Mouse (Mus musculus) lung, postnatal 10 days (tissue): Measurements from ENCODE around the gene Lrp1.

Experiments
- DNase-seq: peaks from one replicate; pipeline ENCODE4 v3.0.0; 2021

Lrp1 gene

GRCm38 (mm10) chr10:127519041-127519701, 101.8 kb downstream of the Lrp1 start:
- no peak for DNase-seq

GRCm38 (mm10) chr10:127517941-127518340, 103.0 kb downstream of the Lrp1 start:
- DNase-seq, result no peak

DNA sequence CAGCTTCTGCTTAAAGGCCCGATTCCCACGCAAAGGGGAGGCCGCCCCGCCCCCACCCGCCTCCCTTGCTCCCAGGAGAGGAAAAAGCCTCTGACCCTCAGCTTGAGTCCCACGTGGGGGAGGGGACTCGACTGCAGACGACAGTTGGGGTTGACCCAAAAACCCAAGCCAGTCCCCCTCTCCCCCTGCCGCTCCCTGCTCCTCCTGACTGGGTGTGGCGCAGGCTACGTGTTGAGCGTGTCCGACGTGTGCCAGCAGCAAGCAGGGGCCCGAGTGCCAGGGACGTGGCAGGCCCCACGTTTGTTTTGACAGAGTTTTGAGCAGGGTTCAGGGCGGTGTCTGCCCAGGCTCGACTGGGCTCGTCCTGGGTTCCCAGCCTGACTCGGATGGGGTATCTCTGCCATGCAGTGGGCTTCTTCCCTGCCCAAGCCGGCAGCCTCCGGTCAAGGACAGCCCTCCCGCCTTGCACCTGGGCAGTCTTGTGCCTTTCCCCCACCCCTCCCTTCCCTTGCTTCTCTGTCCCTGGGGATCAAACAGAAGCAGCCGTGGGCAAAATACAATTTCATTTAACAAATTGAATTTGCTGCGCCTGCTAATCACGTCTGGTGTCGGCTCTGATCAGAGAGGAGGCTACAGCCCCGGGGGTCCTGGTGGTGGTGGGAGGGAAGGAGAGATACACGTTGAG, 104.2 kb downstream of the Lrp1 start:
- peak; percentile 74 for DNase-seq

GRCm38 (mm10) chr10:127515983-127516459, 104.9 kb downstream of the Lrp1 start:
- DNase-seq, result no peak

DNA sequence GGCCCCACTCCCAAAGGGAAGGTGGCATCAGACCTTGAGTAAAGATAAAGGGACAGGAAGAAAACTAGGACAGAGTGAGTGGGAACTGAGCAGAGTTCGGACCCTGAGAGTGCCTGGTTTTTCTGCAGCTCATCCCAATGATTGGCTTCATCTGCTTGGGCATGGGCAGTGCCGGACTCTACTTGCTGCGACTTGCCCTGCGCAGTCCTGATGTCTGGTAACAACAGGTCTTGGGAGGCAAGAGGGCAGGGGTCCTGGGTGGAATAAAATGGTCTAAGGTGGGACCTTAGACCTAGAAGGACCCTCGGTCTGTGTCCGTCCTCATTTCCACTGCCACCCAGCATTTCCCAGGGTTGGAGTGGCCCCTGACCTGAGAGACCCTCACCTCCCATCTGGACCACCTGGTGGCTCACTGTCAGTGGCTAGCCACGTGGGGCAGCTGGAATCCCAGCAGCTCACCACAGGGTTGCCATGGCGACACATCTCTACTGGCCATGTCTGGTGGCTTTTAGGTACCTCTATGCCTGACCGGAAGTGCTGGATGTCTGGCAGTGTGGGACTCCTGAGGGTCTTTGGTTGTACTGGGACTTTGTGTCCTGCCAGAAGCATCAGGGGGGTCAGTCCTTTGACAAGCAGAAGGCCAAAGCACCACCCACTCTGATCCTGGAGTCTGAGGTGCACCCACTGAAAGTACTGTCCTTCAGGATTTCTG, 105.5 kb downstream of the Lrp1 start:
- DNase-seq, result no peak

DNA sequence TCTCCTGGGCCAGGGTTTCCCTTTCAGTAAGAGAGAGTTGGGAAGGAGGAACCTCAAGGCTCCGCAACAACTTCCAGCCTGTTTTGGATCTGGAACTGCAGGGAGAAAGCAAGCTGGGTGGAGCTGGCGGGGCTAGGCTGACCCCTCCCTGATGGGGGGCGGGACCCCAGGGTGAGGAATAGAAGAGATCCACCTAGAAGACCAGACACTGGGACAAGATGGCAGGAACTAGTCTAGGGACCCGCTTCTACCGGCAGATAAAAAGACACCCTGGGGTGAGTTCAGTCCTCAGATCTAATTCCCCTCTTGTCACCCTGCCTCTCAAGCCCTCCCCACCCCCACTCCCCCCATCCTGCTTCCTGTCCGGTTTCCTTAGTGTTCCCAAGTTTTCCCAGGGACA, 106.2 kb downstream of the Lrp1 start, which contains the start of gene Ndufa4l2:
Gene Ndufa4l2 (plus strand): TSS at position 204 of the 400 bp plus-strand sequence.
- peak; percentile 72 for DNase-seq

DNA sequence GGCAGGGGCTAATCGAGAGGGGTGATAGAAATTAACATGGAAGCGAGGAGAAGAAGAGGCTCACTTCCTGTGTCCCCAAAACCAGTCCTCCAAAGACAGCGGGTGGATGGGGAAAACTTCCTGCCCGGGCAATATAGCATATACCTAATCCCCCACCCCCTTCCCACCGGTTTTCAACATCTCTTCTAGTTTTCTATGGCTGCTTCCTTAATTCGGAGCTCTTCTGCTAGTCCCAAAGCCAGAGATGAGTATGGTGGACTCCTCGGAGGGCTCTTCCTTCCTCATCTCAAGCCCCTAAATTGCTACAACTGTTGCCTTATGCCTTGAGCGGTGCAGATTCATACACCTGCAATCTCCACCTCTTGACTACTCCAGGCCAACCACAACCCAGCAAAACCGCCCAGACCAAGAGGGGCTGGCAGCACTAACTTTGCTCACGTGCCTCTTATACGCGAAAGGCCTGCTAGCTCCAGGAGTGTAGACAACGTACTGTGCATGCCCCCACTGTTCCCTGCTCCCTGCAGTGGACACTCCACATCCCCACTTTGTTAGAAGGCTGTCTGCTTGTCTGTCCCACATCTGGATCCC, 106.7 kb downstream of the Lrp1 start:
- DNase-seq, result no peak

DNA sequence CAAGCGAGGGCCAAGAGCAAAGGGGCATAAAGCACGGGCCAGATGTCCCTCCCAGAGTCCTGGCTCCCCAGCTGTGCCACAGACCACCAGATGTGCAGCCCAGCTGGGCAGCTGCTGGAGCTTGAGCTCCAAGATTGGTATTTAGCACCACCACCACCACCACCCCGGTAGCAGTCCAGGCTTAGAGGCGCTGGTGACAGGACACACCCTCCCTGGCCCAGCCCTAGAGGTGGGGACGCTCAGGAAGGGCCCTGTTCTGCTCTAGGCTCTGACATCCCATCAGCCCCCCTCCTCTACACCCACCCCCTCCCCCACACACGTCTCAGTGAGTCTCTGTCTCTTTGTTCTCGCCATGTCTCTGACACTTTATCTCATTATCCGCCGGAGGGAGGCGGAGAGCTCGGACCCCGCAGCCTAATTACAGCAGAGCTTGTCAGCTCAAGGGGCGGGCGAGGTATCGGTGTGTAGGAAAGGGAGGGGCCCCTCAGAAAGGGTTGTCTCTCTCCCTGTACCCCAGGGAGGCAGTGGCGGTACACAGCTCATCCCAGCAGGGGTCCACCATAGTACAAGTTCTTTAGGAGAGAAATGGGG, 107.4 kb downstream of the Lrp1 start:
- DNase-seq, result no peak

DNA sequence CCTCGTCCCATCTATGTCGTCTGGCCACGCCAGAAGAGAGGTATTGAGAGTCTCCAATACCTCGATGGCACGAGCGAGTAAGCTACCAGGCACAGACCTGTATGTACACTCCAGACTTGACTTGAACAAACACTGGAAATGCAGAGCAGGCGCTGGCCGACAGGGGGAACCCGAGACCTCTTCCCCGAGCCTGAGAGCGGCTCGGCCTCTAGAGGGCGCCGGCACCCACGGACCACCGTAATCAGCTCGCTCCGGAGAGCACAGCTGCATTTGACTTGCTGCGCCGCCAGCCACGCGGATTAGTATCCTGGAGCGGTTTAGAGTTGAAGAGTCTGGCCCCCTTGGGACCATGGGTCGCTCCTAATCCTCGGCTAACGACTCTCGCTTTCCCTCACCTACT, 108.1 kb downstream of the Lrp1 start:
- DNase-seq, result peak; percentile 94

GRCm38 (mm10) chr10:127512307-127512666, 108.7 kb downstream of the Lrp1 start:
- DNase-seq, result no peak

- peak; percentile 61 for DNase-seq
These were observed 109.2 kb downstream of the Lrp1 start for GRCm38 (mm10) chr10:127511634-127512306.

GRCm38 (mm10) chr10:127510895-127511617, 109.9 kb downstream of the Lrp1 start:
- no peak for DNase-seq

GRCm38 (mm10) chr10:127509837-127510701, 110.9 kb downstream of the Lrp1 start:
- no peak for DNase-seq

GRCm38 (mm10) chr10:127509051-127509836, 111.7 kb downstream of the Lrp1 start:
- peak; percentile 93 for DNase-seq

GRCm38 (mm10) chr10:127508239-127508638, 112.7 kb downstream of the Lrp1 start:
- peak; percentile 85 for DNase-seq

GRCm38 (mm10) chr10:127500894-127501893, 119.8 kb downstream of the Lrp1 start, which contains the start of gene Stac3:
TSS of gene Stac3 (plus strand) at chr10:127501686.
- no peak for DNase-seq

GRCm38 (mm10) chr10:127500042-127500441, 120.9 kb downstream of the Lrp1 start:
- no peak for DNase-seq

GRCm38 (mm10) chr10:127499516-127499915, 121.4 kb downstream of the Lrp1 start:
- DNase-seq, result no peak
